Mouse (Mus musculus) naive thymus-derived CD4-positive, alpha-beta T cell, adult 2 months (primary cell): Measurements from ENCODE around the gene Tent4a.
"Not testable (repeated sequence)": the region's sequence is repeated elsewhere in the genome, so short reads cannot be mapped to it uniquely, and the experiment has no call there.

Experiments used
- DNase-seq: peaks from one replicate; pipeline ENCODE4 v3.0.0-alpha.2; 2011; ENCODE audit warnings: low read depth

The Tent4a gene

GRCm38 (mm10) chr13:69534334-69534653 lies at the start of gene Tent4a:
Tent4a (minus strand) TSS chr13:69534617.
- DNase-seq: no peak

DNA sequence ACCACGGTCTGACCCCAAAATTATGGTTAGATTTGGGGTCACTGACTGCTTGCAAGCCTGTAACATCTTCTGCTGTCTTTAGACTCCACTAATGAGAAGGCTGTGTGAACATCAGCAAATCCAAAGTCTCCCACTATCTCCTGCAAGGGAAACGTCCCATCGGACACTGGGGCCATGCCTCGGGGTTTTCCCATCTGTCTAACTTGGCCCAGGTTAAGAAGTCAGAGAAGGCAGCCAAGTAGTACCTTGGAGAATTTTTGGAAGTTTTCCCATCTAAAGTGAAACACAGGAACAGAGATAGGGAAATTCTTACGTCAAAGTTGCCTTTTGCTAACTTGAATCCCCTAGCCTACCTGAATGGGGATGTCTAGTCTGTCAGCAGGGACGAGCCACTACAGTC lies 49.2 kb upstream of the Tent4a start:
- DNase-seq: no peak

DNA sequence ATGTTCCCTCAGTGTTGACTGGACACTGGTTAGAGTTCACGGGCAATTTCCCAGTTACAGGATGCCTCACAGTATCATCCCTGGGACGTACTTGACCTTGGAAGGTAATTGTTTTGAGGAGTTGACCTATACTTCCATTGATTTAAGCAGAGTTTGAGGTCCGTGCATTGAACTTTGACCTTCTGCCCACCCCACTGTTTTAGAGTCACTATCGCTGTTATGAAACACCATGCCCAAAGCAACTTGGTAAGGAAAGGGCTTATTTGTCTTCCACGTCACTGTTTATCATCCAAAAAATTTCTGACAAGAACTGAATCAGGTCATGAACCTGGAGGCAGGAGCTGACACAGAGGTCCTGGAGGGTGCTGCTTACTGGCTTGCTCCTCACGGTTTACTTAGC lies 48.0 kb upstream of the Tent4a start:
- DNase-seq: no peak

DNA sequence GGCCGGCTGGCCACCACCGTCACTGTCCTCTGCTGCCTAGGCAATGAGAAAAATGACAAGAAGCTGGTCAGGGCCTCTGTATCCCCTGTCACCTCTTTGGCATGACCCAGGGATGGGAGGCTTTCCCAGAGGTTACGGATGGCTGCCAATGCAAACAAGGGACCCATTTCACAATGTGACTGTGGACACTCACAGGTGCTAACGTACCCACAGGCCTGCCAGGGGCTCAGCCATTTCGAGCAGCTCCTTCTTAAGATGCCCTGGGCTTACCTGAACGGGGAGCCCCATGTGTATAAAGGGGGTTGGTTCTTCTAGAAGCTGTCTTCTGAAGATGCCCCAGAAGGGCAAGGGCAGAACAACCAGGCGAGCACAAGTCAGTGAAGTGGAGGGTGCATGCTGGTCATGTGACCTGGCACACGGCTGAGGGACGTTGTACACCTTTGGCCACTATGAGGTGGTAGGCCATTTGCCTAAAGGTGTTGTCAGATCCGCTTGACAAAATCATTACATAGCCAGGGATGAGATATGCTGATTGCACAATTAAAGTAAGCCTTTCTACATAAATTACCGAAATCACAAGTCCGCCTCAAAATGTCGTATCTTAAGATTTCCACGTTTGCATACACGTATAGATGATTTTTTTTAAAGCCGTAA lies 42.9 kb upstream of the Tent4a start:
- DNase-seq: no peak

DNA sequence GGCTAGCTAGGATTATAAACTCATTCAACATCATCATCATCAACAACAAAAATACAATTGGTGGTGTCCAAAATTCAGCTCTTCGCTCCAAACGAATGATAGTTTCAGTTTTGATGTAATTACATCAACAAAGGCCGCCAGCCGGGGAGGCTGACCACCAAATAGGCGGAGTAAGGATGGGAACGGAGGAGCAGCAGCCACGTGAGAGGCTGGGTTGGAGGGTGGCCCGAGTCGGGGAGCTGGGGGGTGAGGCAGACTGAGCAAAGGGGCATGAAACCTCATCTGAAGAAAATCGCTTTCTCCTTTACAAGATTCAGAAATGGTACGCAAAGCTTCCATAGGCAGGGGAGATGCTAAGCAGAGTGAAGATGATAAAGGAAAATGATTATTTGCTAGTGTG lies 42.3 kb upstream of the Tent4a start:
- DNase-seq: no peak

- DNase-seq: no peak
Measured at GRCm38 (mm10) chr13:69572594-69572993, 38.2 kb upstream of the Tent4a start.

DNA sequence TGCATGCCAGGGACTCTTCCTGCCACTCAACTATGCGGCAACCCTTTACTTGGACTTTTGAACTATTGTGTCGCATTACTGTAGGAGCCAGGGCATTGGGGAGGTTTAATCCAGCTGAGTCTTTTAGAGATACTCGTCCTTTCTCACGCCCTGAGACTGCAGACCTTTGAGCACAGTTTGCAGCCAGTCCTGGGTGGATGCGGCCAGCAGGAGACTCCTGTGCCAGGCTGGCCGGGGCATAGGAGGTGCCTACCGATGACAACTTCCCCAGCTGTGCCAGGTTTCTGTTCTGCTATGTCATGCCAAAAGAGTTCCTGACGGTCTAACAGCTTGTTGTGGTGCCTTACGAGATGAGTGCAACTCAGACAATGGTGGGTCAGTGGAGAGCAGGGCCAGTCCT lies 34.8 kb upstream of the Tent4a start:
- DNase-seq: no peak

- DNase-seq: not testable (repeated sequence)
Measured at GRCm38 (mm10) chr13:69565401-69565800, 31.0 kb upstream of the Tent4a start.

DNA sequence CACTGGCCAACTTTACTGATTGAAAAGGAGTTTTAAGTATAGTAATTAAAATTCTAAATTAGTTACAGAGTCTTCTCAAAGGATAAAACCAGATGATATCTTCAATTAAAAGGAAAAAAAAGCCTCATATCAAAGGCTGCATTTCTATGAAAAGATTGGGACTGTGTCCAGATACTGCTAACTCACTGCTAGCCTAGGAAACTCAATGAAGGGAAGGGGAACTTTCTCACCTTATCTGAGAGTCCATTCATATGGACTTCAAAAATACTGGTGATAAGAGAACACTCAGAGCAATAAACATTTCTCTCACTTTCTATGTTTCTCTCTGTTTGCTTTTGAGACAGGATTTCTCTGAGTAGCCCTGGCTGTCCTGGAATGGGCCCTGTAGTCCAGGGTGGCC lies 30.2 kb upstream of the Tent4a start:
- no peak for DNase-seq

GRCm38 (mm10) chr13:69563905-69564304 lies 29.5 kb upstream of the Tent4a start:
- no peak for DNase-seq

GRCm38 (mm10) chr13:69562654-69563574 lies 28.5 kb upstream of the Tent4a start:
- DNase-seq: no peak

DNA sequence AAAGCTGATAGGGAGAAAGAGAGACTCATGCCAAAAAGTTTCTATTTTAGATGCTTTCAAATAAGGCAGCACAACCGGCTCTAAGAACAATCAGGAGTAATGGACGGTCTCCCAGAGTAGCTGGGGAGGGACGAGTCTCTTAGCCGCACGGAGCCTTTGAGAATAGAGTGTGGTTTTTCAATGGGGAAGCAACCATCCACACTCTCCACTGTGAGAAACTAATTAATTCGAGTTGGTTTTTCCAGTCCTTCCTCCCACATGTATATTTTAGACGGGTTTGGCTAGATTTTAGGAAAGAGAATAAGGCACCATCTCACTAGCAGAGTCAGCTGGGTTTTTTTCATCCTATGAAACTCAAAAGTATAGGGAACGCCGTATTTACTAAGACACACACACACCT lies 27.6 kb upstream of the Tent4a start:
- no peak for DNase-seq

DNA sequence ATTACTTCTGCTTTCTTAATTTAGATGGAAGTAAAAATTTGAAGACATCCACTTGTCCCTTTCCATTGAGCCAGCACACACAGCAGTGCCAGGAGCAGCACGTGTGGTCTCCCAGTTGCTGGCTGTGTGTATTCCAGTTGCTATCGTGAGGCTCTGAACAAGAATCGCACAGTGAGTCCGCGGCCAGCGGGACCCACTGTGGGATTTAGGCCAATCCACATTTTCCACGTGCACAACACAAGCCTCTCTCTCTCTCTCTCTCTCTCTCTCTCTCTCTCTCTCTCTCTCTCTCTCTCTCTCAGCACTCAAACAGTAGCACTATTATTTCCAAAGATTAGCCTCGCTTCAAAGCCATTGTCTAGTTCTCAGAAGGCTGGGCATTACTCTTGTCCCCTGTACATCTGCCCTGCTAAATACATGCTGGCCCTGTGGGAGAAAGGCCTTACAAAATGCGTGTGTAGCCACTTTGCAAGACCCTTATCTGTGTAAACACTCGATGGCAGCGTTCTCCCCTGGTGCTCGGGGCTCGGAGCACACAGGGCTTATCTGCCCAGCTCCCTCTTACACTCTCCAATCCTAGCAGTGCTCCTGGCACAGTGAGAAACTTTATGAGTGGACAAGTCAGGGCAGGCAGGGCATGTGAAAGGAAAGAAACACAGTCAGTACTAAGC lies 25.0 kb upstream of the Tent4a start:
- DNase-seq: no peak

DNA sequence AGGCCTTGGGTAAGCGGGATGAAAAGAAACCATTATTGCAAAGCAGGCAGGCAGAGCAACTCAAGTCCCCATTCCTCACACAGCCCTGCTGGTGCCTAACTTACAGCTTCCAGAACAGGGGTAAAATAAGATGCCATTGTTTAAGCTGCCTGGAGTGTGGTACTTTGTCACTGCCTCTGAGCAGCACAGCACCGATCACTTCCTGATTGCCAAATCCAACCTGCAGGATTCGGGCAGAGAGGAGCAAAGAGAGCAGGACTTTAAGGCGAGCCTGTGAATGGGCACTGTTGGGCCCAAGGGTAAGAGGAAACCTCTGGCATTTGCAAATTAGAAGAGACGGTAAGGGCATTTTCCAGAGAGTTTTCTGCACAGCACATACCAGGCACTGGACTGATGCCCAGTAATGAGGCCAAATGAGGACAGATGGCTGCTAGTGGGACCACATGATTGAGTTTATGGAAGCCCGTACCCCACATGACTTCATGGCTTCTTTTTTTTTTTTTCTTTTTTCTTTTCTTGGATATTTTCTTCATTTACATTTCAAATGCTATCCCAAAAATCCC lies 23.8 kb upstream of the Tent4a start:
- no peak for DNase-seq

GRCm38 (mm10) chr13:69556728-69557127 lies 22.3 kb upstream of the Tent4a start:
- no peak for DNase-seq

DNA sequence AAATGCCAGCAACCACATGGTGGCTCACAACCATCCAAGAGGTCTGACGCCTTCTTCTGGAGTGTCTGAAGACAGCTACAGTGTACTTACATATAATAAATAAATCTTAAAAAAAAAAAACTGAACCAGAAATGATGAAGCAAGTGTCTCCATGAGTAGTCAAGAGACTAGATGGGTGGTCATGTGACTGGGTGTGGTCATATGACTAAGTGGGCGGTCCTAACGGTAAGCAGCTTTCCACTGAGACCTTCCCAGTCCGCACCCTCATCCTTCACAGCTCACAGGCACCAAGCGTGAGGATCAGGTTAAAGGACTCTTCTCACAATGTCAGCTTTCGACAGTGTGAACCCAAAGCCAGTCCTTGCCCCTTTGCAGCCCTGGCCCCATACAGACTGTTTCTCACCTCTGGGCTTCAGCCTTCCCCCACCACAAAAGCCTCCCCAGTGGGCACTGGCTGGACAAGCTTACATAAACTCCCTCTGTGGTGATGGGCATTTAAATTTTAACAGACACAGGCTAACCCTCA lies 21.6 kb upstream of the Tent4a start:
- DNase-seq: no peak

DNA sequence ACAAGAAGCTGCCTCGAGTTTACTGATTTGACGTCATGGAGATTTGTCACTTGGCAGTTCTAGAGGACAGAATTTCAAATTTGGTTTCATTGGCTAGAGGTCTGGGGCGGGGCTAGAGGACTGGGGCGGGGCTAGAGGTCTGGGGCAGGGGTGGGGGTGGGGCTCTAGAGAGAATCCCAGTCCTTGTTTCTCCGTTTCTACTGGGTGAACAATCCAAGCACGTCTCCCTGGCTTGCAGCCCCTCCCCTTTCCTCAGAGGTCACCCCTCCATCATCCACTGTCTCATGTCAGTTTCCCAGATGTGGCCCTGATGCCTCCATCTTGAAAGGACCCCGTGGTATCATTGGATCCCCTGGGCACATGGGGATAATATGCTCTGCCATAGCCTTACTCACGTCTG lies 20.6 kb upstream of the Tent4a start:
- DNase-seq: no peak

GRCm38 (mm10) chr13:69554255-69554654 lies 19.8 kb upstream of the Tent4a start:
- no peak for DNase-seq

GRCm38 (mm10) chr13:69553024-69553423 lies 18.6 kb upstream of the Tent4a start:
- peak; percentile 66 for DNase-seq

- DNase-seq: no peak
Measured at GRCm38 (mm10) chr13:69550831-69551230, 16.4 kb upstream of the Tent4a start.

DNA sequence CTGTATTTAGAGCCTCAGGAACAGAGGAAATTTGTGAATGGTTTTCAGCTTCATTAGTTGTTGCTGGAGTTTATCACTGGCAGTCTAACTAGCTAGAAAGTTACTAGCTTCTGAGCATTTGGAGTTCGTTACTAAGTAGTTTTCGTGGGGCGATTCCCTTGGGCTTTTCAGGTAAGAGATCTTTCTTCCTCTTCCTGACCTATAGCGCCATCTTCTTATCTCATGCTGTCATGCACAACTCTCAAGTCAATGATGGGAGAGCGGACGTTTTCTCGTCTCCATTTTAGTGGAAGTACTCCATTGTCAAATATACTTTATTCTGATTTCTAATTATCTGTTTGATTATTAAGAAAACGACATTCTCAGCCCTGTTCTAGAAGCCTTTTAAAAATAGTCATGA lies 15.6 kb upstream of the Tent4a start:
- DNase-seq: no peak

DNA sequence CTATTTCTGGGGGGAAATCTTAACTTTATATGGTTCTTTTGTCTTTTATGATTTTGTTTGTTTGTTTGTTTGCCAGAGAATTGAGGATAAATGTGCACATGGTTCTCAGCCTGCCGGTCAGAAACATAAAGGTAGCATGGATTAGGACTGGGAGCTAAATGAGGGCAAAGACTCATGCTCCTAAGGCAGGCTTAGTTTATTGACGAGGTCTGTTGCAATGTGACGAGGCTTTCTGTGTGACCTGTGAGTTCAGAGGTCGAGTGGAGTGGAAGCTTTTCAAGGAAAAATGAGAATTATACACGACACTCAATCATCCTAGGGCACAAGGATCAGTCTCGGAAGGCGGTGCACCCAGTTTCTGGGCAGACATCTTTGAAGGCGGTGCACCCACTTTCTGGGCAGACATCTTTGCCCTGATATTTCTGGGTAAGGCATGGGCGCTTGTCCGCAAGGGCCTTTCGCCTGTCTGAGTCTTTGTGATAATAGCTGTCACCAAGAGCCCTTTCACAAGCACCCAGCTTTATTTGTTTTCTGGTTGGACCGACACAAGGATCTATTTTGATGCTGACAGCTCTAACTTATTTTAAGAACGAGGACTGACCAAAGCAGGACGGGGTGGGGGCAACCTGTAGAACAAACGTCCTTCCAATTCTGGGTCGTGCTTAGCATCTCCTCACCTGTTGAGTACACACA lies 13.2 kb upstream of the Tent4a start:
- DNase-seq: no peak
